Mouse (Mus musculus) spleen, adult 12 weeks (tissue): Measurements from ENCODE around the gene Fam171a1.
"Not testable (repeated sequence)": the region's sequence is repeated elsewhere in the genome, so short reads cannot be mapped to it uniquely, and the experiment has no call there.

Experiments used
- DNase-seq: peaks from one replicate; pipeline ENCODE4 v3.0.0; 2022; ENCODE audit warnings: low spot score

Gene Fam171a1

DNA sequence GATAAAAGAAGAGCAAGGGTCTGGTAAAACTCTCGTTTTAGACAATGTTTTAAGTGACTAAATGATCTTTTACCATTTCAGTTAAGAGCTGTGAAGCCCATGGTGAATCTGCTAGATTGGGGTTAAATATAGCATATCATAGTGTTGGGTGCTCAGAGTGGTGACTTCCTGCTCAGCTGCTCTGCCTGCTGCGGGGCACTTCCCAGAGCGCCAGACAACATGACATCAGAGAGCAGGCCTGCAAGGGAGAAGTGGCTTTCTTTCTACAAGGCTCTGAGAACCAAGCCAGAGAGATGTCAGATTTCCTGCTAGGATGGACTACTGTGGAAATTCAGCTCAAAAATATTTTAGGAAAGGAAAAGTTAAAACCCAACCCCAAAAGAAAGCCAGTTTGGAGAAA lies 57.8 kb downstream of the Fam171a1 start:
- DNase-seq = no peak

DNA sequence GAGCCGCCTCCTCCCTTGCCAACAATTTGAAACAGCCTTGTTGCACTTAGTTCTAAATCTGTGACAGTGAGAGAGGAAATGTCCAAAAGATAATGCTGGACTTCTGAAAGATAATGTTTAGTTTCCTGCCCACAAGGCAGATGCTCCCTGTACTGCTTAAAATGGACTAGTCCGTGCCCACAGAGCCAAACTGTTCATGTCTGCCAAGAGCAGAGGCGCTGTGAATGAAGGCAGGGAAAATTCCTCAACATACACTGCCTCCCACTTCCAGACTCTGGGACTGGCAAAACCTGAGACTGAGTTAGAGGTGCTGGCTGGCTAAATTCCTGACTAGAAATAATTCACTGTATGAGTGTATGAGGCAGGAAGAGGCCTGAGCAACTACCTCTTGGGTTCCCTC lies 58.6 kb downstream of the Fam171a1 start:
- no peak for DNase-seq

DNA sequence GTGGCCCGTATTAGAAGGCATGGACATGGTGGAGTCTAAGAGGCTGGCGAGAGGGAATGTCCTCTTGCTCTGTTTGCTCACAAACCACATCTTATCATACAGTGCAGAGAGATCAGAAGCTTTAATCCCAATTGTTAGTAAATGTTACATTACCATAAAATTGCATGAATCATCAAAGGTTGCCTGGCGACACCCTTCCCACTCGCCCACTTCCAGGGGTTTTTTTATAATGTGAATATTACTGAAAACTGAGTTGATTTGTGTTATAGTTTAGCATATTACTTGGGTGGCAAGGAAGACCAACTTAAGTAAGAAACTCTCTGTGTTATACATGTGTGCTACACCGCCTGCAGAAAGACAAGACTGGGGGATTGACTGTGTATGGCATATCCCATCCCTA lies 60.9 kb downstream of the Fam171a1 start:
- no peak for DNase-seq

DNA sequence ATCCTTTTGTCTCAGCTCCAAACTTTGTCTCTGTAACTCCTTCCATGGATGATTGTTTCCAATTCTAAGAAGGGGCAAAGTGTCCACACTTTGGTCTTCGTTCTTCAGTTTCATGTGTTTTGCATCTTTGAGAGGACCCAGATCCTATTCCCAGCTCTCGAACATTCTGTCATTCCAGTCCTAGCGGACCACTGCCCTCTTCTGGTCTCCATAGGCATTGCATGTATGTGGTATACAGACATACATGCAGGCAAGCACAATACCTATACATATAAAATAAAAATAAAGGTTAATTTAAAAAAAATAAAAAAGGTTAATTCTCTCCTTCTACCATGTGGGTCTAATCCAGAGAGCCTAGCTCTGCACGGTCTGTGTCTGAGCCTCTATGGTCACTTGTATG lies 62.0 kb downstream of the Fam171a1 start:
- DNase-seq = not testable (repeated sequence)

DNA sequence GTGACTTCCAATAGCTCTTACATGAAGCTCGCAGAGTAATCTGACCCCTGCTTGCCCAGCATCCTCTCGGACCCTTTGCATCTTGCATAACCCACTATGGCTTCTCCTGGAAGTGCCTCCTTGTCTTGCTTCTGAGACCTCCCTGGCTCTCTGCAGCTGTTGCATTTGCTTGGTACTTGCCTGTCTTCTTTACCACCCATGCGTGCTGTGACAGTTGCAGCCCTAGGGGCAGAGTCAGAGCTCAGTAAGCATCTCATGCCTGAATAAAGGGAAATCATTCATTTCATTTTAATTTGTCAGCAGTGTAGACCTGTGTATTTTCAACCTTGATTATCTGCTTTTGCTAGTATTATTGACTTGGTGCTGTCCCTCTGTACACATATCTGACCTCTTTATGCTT lies 62.7 kb downstream of the Fam171a1 start:
- DNase-seq = no peak

DNA sequence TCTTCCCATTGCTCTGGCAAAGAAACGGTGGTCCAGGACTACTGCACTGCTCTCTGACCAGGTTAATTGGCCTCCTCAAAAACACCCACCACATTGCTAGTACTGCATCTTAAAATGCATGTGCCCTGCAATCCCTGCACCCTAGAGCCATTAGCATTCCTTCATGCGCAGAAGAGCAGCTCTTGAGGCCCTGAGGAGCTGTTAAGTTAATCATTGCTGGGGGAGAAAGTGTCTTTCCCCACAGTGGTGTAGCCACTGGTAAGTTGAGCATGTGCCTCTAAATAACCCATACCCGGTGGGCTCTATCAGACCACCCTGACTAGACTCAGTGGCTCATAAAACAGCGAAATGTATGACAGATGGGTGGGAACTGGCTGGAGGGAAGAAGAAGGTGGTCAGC lies 66.5 kb downstream of the Fam171a1 start:
- DNase-seq = no peak

DNA sequence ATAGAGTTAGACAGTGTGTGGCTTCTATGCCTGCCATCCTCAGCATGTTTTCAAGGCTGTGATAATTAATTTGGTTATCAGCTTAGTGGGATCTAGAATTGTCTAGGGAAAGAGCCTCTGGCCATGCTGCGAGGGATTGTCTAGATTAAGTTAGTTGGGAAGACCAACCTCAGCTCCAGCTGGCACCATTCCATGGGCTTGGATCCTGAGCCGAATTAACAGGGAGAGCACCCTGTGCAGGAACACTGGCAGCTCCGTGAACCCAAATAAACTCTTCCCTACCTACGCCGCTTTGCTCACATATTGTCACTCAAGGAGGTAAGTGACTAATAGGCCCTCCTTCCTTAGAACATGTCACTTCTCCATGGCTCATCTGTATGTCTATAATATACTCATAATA lies 69.6 kb downstream of the Fam171a1 start:
- no peak for DNase-seq

DNA sequence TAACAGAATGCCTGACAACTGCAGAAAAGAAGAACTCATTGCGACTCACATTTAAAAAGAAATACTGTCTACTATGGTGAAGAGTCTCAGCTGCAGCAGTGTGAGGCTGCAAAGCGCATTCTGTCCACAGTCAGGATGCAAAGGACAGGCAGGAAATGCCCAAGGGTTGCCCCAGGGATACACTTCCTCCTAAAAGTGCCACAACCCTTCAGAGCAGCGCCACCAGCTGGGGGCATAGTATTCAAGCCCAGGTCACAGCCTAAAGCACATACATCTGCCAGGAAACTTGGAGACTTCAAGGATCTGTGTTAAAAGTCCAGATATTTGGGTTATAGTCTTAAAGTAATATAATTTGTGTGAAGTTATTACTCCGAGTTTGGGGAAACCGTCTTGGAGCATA lies 71.3 kb downstream of the Fam171a1 start:
- no peak for DNase-seq

DNA sequence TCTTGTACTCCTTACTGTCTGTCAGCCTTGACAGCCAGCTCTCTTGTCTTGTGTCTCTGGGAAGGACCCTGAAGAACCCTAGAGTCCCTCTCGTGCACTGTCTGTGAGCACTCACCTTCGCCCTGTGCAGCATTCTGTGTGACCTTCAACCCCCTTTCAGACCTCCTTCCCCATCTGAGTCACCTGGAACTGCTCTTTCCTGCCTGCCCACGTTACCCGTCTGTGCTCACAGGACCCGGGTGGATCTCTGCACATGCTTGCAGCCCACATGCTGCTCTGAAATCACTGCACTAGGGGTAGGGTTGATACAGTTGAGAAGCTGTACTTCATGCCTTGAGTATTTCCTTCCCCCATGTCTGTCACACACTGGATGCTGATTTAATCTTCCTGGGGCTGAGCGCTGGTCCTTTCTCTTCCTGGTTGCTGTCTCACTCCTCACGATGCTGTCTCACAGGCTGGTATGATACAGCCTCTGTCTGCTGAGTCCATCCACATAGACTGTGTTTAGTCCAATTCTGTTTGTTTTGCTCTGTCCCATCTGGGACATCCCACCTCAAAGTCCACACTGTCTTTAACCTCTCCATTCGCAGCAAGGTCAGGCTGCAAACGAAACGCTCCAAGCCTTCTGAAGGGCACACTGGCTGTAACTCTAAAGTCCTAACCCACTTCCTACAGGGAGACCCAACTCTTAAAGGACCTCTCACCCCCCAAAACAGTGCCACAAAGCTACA lies 74.9 kb downstream of the Fam171a1 start:
- no peak for DNase-seq

DNA sequence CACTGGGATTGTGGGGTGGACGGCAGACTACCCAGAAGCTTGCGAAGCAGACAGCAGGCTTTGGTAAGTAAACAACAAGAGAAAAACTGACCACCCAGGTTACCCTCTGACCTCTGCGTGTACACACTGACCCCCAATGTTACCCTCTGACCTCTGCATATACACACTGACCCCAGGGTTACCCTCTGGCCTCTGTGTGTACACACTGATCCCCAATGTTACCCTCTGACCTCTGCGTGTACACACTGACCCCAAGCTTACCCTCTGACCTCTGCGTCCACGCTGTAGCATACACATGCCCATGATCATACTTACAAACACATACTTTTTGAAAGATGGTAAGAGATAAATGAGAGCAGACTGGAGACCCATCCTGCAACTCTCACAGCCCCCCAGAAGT lies 77.1 kb downstream of the Fam171a1 start:
- DNase-seq = no peak

DNA sequence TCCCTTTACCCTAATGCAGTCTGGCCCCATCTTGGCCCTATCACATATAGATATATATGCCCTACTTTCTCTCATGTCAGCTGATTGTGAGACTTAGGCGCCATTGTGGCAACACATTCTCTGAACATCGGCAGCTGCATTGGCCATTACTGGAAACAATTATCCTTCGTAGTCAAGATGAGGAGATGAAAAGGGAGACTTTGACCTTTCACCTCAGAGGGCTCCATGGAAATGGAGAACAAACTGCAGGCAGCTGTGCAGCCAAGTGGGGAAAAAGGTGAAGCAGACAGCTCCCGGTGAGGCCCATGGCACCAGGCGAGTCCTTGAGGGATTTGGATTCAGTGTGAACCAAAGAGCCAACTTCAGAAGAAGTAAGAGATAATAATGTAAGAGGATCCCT lies 81.5 kb downstream of the Fam171a1 start:
- no peak for DNase-seq

DNA sequence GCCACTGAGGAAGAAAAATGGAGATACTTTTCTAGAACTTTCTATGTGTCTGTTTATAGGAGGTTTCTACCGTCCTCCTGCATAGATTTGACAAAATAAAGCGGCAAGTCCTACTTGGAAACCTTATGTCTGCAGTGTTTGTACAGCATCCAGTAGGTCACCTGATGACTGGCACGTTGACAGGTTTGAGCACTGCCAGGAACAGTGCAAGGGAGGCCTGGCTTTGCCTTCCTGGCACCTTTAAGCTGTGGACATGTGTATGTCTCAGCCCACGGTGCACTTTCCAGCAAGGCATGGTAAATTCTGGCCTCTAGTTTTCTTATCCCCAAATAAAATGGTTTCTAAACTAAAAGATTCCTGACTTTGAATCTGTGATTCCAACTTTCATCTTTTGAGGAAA lies 86.4 kb downstream of the Fam171a1 start:
- DNase-seq = no peak

DNA sequence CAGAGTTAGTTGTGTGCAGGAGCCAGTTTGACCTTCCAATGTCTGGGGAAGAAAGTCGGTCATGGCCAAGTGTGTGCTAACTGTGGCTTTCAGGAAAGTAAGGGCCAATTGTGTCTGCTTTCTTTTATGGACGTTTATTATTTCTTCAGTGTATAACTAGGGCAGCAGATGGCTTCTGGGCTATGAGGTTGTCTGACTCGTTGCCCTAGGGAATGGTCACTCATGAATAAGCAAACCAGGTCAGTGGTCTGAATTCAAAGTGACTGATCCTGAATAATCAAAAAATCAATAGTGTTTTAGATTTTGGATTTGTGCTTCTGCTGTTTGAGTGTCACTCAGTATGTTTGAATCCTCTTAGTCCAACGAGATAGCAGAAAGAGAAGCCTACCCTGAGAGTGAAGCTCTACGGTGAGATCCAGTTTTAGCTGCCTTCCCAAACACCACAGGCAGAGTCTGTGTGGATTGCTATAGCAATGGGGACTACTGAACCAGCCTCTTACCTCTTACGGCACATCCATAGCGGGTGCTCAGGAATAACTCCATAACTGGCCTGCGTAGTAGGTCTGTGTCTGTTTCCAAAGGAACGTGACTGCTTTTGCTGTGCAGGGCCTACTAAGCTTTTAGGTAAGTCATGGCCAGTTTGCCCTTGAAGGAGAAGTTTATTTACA lies 93.1 kb downstream of the Fam171a1 start:
- no peak for DNase-seq

DNA sequence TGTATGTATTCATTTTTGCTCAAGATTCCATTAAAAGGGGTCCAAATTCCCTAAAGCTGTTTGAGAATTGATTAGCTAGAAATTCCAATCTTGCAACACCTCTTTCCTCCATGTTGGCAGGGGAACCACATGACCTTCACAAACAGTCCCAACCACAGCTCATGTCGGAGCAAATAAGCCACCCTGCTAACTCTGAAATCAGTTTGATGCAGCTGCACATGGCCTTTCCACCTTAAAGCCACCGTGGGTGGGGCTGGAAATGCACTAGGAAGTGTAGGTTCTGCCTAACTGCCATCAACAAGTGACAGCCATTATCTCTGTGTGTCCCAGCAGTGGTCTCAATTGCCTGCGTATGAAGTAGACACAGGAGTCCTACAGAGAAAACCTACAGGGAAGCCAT lies 101.5 kb downstream of the Fam171a1 start:
- no peak for DNase-seq

DNA sequence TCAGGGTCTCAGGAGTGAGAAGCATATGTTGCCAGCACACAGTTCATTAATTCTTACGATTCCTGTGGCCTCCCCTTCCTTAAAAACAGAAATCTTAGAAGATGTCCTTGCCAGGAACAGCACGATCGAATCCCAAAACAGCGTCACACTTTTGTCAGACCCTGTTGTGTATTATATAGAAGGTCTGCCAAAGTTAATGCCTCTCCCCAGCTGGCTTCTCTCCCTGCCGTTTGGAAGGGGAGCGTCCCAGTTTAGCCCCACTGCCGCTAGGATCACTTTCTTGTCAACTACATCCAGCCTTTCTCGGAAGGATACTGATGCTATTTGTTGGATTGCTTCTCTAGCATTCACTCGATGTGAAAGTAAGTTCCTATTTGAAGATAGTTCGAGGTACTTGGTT lies 102.6 kb downstream of the Fam171a1 start:
- DNase-seq = no peak

DNA sequence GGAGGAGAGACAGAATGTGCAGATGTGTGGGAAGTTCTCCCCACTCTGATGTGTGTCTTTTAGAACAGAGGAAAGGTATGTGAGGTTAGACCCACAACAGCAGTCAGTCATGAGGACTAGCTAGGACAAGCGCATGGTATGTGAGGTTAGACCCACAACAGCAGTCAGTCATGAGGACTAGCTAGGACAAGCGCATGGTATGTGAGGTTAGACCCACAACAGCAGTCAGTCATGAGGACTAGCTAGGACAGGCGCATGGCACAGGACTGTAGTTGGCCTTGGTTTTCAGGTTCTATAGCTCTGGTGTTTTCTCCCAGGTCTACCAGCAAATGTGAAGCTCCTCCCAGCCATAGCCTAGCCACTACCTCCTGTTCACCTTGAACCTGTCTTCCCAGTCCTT lies 103.6 kb downstream of the Fam171a1 start:
- DNase-seq = not testable (repeated sequence)

DNA sequence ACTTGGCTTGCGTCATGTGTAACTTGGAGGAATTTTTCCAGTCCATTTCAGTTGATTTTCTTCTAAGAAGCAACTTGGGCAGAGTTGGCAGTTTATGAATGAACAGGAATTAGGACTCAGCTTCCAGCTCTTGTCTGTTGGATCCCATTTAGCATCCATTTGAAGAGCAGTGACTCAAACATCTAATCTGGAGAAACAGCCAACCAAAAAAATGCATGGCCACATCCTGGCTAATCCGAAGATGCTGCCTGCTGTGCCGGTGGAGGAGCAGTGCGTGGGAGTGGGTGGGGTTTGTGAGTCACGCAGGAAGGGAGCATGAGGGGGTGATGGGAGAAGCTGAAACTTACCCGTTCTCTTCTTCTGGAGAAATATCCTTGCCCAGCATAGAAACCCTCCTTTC lies 104.2 kb downstream of the Fam171a1 start:
- no peak for DNase-seq

DNA sequence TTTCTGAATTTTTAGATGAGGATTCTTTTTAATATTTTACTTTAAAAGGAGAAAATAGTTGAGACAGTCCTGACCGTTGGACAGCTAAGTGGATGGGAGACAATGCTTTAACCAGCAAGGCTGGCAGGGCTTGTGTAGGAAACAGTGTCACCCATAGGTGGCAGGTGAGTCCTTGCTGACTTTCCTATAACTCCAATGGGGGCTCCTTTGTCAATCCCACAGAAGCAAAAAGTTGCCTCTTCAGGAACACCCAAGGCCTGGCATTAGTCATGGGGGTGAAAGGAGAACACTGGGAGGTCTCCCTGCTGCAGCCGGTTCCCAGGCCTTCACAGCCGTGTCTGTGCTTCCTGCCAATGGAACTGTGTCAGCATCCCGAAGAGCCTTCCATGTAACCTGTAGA lies 114.5 kb downstream of the Fam171a1 start:
- DNase-seq = no peak

DNA sequence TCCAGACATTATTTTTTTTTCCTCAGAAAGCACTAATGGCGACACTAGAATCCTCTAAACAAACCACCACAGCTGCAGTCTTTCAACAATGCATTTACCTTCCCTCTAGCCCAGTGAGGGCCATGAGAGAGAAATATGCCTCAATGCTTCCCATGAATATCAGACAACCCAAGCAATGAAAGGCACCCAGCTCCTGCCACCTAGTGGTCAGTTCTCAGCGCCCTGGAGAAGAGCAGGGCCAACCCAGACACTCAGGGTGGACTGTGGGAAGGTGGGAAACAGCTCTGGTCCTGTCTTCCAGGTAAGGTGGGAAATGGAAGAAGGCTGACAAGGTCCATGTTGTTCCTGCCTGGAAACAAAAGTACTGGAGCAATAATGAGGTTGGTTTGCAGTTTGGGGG lies 115.0 kb downstream of the Fam171a1 start:
- DNase-seq = no peak

DNA sequence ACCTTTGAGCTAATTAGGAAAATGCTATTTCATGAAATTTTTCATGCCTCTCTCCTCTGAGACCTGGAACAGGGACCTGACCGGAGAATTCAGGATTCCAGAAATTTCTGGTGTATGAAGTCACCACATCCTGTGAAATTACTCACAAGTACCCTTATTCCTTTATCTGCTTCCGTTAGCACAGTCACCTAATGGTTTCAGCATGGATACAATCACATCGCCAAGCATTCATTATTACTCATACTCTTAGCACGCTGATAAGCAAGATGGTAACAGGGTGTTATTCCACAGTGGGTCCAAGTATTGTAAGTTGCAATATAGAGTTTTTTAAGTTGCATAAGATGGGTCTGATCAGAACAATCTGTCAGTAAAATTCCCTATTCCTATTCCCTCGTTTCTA lies 125.2 kb downstream of the Fam171a1 start:
- no peak for DNase-seq

DNA sequence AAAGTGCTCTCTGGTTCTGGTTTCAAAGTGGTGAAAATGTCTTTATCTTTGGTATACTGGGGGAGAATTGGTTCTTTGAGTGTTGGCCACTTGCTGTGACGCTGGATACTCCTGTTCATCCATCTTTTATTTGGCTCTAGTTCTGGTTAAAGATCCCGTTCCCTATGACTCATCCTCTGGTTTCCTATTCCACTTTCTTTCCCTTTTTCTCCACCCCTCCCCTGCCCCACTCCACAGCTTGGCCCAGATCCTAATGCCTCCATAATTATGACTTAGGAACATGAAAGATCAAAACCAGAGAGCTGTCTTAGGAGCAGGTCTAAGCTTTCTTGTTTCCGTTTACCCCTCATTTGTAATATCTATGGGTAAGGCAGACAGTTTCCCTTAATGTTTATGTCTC lies 130.2 kb downstream of the Fam171a1 start:
- DNase-seq = no peak

DNA sequence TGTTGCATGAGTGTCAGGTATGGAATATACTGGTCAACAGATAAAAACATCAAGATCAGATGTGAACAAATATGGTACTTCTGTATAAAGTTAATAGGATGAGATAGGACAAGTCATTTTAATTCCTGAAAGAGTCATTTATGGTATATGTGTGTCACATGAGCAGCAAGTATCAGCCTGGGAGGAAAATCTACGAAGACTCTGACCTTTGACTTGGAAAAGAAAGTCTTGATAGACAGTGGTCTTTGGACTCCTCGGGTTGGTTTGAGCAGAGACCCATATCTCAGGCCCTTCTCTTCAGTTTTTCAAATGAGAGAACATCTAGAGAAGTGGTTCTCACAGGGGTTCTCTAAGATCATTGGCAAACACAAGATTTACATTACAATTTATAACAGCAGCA lies 137.3 kb downstream of the Fam171a1 start:
- no peak for DNase-seq

DNA sequence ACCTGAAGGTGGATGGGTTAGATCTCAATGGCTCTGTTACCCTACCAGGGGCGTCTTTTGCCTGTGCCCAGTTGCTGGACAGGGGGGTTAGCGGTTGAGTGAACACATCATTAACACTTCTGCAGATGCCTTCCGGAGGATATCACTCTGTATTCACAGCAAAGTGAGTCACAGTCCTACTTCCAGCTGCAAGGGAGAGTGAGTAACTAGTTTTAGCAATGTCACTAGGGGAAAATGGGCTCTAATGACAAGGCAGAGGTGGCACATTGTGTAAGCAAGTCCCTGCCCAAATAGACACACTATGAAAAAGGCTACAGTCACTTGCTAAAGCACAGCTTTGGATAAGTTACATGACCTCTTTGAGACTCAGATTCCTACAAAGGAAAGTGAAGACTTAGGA lies 152.4 kb downstream of the Fam171a1 start:
- DNase-seq = no peak

DNA sequence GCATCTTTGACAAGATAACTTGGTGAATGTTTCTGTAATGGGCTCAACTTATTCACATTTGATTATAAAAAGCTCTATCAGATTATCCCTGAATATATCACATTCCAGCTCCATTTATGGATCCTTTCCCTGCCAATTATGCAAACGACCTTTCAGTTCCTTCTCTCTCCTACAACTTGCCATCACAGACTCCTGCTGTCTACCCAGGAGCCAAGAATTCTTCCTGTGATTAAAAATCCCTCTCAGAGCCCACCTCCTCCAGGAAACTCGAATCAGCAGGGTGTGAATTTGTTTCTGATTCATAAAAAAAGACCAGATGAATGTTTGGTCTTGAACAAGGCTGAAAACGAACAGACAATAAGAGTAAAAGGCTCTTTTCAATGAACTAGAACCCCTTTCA lies 153.9 kb downstream of the Fam171a1 start:
- DNase-seq = no peak
